Mouse (Mus musculus): ENCODE data around the gene Mstn. TPM values are rescaled to one million over a fixed set of nuclear protein-coding genes. Genes with fewer than 3 reads are reported as not detected.

Mstn gene
- total RNA-seq (2021): 1 to 10 TPM in 1 of 2 experiments, under 1 TPM in 1; 0.63 to 2.5 TPM
- long read RNA-seq, experiment 1, partial matches to known transcripts: 0 of 1 reads
- long read RNA-seq, experiment 1, other reads (novel, unspliced or antisense): 0 of 1 reads
- long read RNA-seq, experiment 2, partial matches to known transcripts: 0 of 1 reads
- long read RNA-seq, experiment 2, other reads (novel, unspliced or antisense): 0 of 1 reads

DNA sequence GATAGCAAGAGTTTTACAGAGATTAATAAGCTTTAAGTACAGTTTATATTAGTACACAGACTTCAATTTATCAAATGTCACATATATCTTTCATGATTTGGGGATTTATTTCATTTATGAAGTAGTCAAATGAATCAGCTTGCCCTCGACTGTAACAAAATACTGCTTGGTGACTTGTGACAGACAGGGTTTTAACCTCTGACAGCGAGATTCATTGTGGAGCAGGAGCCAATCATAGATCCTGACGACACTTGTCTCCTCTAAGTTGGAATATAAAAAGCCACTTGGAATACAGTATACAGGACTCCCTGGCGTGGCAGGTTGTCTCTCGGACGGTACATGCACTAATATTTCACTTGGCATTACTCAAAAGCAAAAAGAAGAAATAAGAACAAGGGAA lies at the start of gene Mstn:
Gene Mstn (plus strand): TSS at position 301 of the 400 bp plus-strand sequence.
- DNase-seq: no peak

DNA sequence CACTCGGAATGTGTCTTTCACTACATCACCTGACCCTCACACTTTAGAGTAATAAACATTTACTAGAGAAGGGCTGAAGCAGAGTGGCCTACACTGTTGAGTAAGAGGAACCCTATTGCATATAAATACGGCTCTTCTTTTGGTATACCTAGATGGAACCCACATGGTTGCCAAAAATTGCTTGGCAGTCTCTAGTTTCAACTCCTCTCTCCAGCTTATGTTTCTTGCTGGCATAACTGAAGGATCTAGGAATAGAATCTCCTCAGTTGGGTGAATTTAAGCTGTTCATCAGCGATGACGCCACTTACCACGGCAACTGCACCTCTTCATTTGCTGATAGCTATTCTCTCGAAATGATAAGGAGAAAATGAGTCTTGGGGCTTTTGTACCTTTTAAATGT lies 46.7 kb upstream of the Mstn start:
- DNase-seq: no peak

- DNase-seq: no peak
Observed at GRCm38 (mm10) chr1:53015606-53016005, 45.8 kb upstream of the Mstn start.

DNA sequence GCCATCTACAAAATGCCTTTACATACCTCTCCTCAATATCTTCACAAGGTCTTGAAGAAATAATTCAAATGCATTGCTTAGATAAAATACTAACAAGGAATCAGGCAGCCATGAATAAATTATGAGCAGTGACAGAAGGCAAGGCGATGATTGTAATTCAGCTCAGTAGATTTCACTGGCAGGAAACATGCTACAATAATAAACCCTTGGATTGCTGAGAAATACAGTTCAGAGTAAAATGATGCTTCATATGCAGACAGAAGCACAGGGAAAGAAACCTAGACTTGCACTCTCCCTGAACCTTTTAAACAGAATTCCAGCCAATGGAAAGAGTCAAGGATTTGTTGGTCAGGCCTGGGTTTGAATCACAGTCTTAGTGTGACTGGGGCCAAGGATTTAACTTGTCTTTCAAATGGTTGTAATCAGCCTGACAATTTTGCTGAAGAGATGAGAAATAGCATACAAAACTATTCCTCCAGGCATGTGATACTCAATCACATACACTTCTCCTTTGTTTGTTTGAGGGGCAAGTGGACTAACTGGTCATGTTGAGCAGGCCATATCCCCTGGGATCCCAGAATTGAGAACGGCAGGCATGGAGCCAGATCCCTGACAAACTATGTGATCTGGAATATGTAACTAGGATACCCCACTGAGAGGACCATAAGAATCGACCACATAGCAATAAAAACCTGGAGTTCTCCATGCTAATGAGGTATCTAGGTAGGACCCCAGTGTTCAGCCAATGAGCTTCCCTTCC lies 42.5 kb upstream of the Mstn start:
- DNase-seq: no peak

- DNase-seq: no peak
Observed at GRCm38 (mm10) chr1:53020079-53020478, 41.4 kb upstream of the Mstn start, which contains the start of gene 1700019D03Rik. Gene 1700019D03Rik (minus strand): TSS chr1:53020179.

- DNase-seq: peak; percentile 4
Observed at GRCm38 (mm10) chr1:53032550-53032949, 28.9 kb upstream of the Mstn start.

GRCm38 (mm10) chr1:53037443-53037871 lies 24.0 kb upstream of the Mstn start:
- DNase-seq: no peak

GRCm38 (mm10) chr1:53049763-53050427 lies 11.5 kb upstream of the Mstn start:
- DNase-seq: no peak

DNA sequence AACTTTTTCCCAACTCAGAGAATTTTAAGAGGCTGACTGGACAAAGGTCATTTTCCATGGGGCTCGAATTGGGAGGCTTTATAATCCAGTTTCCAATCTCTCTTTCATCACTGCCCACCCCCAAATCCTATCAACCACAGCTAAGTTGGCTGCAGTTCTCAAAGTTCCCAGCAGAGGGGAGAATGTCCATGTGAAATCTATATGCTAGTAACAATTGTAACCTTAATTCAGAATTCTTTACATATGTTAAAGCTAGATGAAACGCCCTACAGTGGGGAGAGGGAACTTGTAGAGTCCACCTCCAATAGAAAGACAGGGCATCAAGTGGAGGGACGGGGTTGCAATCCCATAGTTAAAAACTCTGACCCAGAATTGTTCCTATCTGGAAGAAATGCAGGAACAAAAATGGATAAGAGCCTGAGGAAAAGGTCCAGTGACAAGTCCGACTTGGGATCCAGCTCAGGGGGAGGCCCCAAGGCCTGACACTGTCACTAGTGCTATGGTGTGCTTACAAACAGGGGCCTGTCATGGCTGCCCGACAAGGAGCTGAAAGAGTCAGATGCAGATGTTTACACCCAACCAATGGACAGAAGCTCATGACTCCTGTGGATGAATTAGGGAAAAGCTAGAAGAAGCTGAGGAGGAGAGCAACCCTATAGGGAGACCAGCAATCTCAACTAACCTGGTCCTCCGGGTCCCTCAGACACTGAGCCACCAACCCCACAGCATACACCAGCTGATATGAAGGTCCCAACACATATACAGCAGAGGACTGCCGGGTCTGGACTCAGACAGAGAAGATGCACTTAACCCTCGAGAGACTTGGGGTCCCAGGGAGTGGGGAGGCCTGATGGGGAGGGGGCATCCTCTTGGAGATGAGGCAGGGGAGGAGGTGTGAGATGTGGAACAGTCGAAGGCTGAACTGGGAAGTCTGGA lies 8.1 kb upstream of the Mstn start:
- DNase-seq: peak; percentile 76

DNA sequence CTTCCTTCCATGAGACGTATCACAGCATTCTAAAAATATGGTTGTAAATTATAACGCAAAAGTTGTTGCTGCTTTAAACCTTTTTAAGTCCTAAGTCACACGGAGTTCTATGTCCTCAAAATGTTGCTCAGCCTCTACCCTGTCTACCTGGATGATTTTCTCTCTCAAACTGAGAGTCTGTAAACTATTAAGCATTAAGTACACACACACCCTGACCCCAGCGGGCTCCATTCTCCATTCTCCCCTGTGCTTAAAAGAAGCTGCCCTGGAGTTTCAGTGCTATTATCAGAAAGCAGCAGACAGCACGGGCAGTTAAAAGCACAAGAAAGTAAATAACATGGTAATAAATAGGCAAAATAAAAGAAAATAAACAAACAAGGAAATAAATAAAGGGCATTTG lies 2.3 kb upstream of the Mstn start:
- no peak for DNase-seq

DNA sequence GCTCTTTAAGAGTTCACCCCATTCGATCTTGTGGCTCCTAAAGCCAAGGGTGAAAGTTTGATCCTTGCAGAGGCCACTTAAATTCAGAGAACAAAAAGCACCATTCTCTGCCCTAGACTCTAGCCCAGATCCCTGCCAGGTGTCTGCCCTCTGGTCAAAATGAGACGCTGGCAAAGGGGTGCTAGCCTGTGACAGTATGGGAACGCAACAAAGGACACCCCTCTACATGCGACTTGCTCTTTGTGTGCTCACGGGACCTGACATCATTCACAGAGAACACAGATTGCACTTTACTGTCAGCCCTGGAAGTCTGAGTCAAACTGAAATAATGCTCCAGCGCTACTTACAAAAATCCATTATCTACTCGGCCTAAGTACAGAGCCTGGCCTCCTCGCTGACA lies 941 bp upstream of the Mstn start:
- no peak for DNase-seq

DNA sequence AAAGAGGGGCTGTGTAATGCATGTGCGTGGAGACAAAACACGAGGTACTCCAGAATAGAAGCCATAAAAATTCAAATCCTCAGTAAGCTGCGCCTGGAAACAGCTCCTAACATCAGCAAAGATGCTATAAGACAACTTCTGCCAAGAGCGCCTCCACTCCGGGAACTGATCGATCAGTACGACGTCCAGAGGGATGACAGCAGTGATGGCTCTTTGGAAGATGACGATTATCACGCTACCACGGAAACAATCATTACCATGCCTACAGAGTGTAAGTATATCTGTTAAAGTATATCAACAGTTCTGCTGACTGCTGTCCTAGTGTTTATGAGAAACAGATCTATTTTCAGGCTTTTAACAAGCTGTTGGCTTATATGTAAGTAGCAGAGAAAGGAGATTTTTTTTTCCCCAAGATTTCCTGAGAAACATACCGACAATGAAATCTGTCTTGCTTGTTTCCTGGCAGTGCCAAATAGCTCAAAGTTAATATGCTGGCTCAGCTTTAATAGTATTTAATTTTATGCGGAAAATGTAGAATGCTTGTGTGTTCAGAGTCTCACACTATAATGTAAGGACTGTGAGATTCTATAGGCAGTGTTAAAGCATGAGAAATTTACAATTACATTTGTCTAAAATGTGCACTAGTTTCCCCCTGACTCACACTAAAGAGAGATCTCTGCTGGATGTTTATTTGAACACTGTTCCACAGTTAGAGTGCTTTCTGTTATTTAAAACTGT lies 600 bp downstream of the Mstn start:
- DNase-seq: no peak

DNA sequence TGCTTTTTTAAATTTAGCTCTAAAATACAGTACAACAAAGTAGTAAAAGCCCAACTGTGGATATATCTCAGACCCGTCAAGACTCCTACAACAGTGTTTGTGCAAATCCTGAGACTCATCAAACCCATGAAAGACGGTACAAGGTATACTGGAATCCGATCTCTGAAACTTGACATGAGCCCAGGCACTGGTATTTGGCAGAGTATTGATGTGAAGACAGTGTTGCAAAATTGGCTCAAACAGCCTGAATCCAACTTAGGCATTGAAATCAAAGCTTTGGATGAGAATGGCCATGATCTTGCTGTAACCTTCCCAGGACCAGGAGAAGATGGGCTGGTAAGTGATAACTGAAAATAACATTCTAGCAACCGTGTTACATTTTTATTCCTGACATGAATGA lies 2.5 kb downstream of the Mstn start:
- DNase-seq: no peak

GRCm38 (mm10) chr1:53069726-53070514 lies 8.5 kb downstream of the Mstn start:
- peak; percentile 10 for DNase-seq

- peak; percentile 30 for DNase-seq
Observed at GRCm38 (mm10) chr1:53070664-53071175, 9.3 kb downstream of the Mstn start.

- DNase-seq: no peak
Observed at GRCm38 (mm10) chr1:53076656-53077055, 15.2 kb downstream of the Mstn start.

DNA sequence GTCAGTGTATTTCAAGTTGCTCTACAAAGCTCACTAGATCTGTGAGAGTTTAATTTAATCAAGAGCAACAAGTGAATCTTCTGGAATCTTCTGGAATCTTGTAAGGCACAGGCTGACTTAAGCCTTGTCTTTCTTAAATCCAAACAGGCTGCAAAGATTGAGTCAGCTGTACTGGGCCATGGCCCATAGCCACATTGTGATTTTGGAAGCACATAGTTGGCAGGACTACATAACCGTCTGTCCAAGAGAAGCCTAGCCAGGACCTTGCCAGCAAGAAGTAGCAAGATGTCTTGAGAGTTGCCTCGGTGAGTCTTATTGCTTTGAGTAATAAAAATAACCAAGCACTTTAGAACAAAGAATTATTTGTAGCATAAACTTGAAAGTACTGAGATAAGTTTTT lies 18.4 kb downstream of the Mstn start:
- peak; percentile 52 for DNase-seq

GRCm38 (mm10) chr1:53080603-53081002 lies 19.2 kb downstream of the Mstn start:
- DNase-seq: no peak

GRCm38 (mm10) chr1:53085256-53085655 lies 23.8 kb downstream of the Mstn start:
- no peak for DNase-seq

DNA sequence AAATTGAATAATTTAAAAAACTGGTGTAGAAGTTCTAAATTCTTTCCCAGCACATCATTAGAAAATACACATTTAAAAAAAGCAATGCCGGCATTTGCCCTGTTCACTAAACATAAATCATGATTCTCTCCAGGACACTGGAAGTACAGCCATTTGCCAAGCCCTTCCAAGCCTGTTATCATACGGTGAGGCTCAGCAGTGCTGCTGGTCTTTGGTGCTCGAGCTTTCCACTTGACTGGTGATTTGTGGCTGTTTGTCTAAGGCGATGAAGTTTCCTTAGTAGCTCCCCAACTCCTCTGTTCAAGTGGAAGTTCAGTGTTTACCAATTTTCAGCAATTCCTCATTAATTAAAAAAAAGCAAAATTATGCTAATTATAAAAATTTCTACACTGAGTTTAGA lies 24.6 kb downstream of the Mstn start:
- no peak for DNase-seq

All from adrenal gland, postnatal 10 days (tissue).